Mouse (Mus musculus): ENCODE measurements at regions not wholly inside any gene's neighbourhood (a gene's known extent, or its start where the extent isn't known, plus 50 kb on each side); places are given as distances from the start of the nearest gene placed in this dataset.

DNA sequence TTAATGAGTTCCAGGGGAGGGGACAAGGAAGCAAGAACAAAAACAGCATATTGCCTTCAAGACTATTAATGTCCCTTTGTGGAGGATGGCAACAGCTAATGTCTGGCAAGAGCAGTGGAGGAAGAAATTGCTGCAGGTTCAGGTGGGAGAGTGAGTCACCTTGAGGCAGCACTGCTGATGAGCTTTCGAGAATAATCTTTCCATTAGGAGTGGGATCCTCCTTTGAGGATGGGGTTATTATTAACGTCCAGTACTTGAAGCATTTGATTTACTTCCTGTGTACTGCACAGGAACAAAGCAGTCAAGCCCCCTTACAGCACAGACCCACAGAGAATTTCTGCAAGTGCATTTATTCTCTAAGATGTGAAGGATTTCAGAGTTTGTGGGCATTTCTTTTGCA lies 671.2 kb upstream of the Stxbp6 start:
- DNase-seq, result no peak

DNA sequence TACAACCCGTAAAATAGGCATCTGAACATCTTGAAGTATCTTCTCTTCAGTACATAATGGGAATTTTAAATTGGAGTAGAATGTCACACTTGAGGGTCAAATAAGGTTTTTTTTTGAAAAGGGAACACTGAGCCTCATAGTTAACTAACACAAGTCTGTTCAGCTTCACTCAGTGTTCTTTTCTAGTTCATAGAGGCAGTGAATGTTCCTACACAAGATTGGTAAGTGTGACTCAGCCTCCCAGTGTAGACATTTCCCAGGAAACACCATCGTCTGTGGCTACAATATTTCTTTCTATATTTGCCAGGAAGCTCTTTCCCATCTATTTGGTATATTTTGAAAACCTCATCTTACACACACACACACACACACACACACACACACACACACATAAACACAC lies 670.1 kb upstream of the Stxbp6 start:
- no peak for DNase-seq

DNA sequence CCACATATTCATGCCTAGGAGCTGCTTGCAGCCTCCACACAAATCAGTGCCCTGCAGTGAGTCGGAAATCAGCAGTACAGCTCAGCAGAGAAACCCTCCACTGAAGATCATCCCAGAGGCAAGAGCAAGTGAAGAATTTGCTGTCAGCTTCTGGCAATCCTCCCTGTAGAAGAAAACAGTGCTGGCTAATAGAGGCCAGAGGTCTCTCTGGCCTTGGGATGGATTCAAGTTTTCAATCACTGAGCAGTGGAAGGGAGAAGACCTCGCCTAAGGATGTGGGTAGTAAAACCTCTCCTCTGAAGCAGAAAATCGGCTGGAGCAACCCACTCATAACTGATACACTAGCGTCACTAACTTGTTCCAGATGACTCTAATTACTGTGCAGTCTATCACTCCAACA lies 659.2 kb upstream of the Stxbp6 start:
- DNase-seq, result no peak

GRCm38 (mm10) chr12:45724565-45725370 lies 650.3 kb upstream of the Stxbp6 start:
- DNase-seq, result no peak

DNA sequence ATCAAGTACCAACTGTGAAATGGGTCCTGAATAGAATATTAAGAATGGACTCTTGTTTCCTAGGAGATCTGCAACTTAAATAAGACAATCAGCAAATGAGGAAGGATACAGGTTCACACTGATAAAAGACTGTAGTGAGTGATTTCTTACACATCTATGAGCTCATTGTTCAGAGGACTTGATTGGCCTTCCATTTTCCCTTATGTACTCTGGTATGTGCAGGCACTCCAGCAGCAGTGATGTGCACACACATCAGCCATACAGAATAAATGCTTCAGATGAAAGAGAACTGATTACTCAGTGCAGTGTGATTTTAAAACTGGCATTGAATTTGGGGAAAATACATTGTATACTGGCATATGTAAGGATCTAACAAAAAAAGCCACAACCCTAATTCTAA lies 636.8 kb upstream of the Stxbp6 start:
- no peak for DNase-seq

DNA sequence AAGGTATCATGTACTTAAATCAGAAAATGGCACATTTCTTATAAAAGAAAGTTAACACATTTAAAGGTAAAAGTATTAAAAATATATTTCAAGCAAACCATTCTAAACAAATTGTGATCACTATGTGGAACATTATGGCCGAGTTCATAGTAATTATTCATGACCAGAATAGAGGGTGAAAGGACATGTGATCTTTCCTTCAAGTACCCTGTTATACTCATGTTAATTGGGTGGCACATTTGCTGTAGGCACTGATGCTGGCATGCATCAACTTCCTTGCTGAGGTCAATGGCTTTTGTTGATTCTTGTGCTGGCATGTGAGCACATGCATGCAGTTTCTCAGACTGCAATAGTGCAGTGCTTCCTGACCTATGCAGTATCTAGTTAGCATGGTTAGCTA lies 636.3 kb upstream of the Stxbp6 start:
- DNase-seq, result no peak

DNA sequence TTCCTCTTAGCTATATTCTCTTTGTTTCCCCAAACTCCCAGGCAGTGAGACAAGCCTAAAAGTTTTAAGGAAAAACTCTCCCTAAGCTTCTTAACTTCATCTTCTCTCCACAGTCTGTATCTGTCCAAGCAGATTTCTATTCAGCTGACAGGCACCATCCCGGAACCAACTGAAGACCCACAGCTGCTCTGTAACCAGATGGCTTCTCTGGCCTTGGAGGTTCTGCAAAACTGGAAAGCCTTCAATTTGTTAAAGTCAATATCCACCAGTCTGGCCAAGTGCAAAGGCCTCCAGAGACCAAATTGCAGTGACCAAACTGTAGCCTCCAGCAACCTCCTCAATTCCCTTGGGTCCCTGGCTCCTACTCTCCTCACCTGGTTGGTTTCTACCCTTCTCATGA lies 614.8 kb upstream of the Stxbp6 start:
- DNase-seq, result no peak

GRCm38 (mm10) chr12:45686765-45687164 lies 612.3 kb upstream of the Stxbp6 start:
- no peak for DNase-seq

GRCm38 (mm10) chr12:45672361-45672760 lies 597.9 kb upstream of the Stxbp6 start:
- no peak for DNase-seq

- no peak for DNase-seq
These were observed 597.0 kb upstream of the Stxbp6 start for GRCm38 (mm10) chr12:45671554-45671948.

- DNase-seq, result no peak
These were observed 596.5 kb upstream of the Stxbp6 start for GRCm38 (mm10) chr12:45670874-45671553.

DNA sequence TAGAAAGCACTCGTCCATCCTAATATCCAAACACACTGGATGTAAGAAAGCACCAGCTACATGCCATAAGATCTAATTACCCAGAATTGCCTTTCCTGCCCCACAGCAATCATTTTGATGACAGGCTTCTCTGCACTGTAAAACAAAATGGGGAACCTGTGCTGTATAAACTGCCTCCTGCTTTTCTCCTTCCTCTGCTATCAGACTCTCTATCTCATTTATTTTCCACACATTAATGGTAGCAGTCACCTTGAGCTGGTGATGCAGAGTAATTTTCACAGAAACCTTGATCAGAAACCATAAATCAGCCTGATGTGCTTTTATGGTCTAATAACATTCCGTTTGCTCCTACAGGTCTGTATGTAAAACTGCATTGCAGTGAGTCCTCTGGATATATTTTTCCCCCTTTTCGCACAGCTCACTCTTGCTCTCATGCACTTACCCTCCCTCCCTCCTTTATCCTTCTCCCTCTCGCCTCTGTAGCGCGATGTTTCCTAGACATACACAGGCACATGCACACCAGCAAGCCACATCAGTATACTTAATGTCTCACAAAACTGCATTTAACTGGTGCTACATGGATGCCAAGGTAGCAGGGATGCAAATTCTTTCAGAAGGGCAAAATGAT lies 595.9 kb upstream of the Stxbp6 start:
- no peak for DNase-seq

GRCm38 (mm10) chr12:45659612-45660011 lies 585.1 kb upstream of the Stxbp6 start:
- DNase-seq, result no peak

GRCm38 (mm10) chr12:45656574-45656973 lies 582.1 kb upstream of the Stxbp6 start:
- no peak for DNase-seq

DNA sequence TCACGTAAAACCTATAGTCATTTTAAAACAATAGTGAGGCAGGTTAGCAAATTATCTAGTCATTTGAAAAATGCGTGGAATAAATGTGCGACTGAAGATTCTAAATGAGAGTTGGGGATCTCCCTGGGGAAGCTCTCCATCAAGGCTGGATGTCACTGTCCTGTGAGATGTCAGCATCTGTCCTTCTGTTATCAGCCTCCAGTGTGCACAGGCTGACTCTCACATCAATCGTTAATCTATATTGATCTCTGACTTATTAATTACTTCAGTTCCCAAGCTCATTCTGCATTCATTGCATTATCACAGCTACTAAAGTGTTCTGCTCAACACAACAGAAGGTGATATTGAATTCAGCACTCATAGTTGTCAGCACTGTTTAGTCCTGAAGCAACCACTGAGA lies 574.1 kb upstream of the Stxbp6 start:
- no peak for DNase-seq

GRCm38 (mm10) chr12:45644180-45644579 lies 569.7 kb upstream of the Stxbp6 start:
- no peak for DNase-seq

GRCm38 (mm10) chr12:45622830-45623229 lies 548.3 kb upstream of the Stxbp6 start:
- DNase-seq, result no peak

DNA sequence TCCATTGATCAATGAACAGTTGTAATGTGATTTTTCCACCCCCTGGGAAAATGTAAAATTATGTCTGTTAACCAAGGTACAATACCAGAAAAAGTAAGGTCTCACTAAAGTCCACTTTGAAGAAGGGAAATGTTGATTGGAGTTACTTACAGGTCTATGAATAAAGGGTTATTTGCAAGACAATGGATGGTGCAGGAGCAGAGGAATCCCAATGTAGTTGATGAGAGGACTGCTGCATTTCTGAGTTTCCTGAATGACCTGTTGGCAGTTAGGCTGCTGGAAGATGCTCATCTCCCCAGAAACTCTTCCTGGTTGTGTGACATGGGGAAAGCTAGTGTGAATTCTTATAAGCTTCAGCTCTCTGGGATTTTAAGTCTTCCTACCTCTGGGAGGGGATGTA lies 545.5 kb upstream of the Stxbp6 start:
- DNase-seq, result no peak

GRCm38 (mm10) chr12:45614509-45615150 lies 540.1 kb upstream of the Stxbp6 start:
- no peak for DNase-seq

GRCm38 (mm10) chr12:45614074-45614473 lies 539.6 kb upstream of the Stxbp6 start:
- DNase-seq, result no peak

- DNase-seq, result no peak
These were observed 524.9 kb upstream of the Stxbp6 start for GRCm38 (mm10) chr12:45599443-45599842.

DNA sequence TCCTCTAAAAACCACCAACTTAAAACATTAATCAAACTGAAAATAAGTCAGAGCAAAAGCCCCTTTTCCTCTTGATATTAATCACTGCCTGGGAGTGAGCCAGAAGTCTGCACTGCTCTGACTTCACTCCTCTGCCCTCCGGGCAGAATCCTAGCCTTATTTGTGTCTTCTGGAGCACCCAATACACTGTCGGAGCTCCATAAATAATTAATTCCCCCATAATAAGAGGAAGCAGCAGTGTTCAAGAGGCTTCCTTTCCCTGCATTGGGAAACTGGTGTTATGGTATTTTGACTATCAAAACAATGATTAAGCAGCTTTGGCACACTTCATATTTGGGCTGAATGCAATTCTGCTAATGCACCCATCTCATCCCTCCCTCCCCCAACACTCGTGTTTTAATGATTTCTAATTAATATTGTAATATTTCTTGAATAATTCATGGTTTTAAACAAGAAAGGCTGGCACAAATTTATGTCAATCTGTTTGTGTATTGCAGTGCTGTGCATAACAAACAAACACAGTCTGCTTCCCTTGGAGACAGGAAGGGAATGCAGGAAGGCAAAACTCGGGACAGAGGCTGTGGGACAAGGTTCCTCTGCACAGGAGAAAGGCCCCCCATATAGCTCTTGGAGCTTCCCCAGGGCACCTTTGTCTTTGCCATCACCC lies 523.5 kb upstream of the Stxbp6 start:
- no peak for DNase-seq

DNA sequence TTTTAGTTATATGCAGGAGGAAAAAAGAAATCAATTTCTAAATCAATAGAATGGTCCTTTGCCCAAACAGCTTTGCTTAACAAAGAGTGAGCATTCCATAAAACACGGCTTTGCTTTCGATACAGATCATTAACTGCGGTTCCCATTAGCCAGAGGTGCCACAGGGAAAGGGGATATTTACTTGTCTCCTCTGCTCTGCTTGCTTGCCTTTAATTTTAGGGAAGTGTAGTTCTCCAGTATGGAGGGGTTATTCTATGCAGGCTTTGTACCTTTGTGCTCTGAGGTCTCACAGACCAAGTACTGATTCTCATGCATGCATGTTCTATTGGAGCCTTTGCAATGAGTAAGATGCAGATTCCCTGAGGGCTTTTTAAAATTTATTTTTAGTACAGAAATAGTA lies 520.2 kb upstream of the Stxbp6 start:
- no peak for DNase-seq
